Mouse (Mus musculus): ENCODE measurements around the gene Sirt2. TPM values are rescaled to one million over a fixed set of nuclear protein-coding genes. Genes with fewer than 3 reads are reported as not detected.

Gene Sirt2
- total and polyA plus RNA-seq, 2 experiments from 2014 or later, result 95.5 to 147 TPM

GRCm38 (mm10) chr7:28739829-28740228 is 26.7 kb upstream of the Sirt2 start:
- TF ChIP-seq CTCF (IDR thresholded peaks at IDR 0.05; ENCODE audit: low read depth), result no peak

GRCm38 (mm10) chr7:28740949-28741348 is 25.6 kb upstream of the Sirt2 start:
- Histone ChIP-seq H3K9ac (replicated peaks; ENCODE audit: low read length) (peak overlapping the region; percentile 60), H3K27ac (peak overlapping the region; percentile 79; the same call in 1 of the 2 replicates), H3K27me3 (ENCODE audit: insufficient read depth, low read length) (no peaks in the 10 kb centered on the region), H3K4me1 (ENCODE audit: insufficient read depth, low read length) (peaks cover 9% of the 10 kb centered on the region; the same call in 1 of the 2 replicates), H3K4me3 (ENCODE audit: low read length) (peak overlapping the region; percentile 71), H3K36me3 (ENCODE audit: insufficient read depth, low read length) (0 out of 2 replicates have a peak, but pooled peaks cover 2% of the 10 kb centered on the region), H3K9me3 (ENCODE audit: low read length) (no peaks in the 10 kb centered on the region), H3K4me2 (ENCODE audit: low read depth, low read length) (peak overlapping the region; percentile 69)
- TF ChIP-seq CTCF (IDR thresholded peaks at IDR 0.05; ENCODE audit: low read depth), result 0 out of 2 replicates have a peak, but pooled peaks have one; percentile 25
- DNase-seq (ENCODE audit: low spot score) (no peak), ATAC-seq (no peak)
- WGBS, result 41% methylated on average over 9 of the region's 9 CpGs

More at GRCm38 (mm10) chr7:28739829-28740228, 26.7 kb upstream of the Sirt2 start:
- Histone ChIP-seq H3K27ac (no peak overlapping the region), H3K9ac (replicated peaks; ENCODE audit: low read length) (no peak overlapping the region), H3K27me3 (ENCODE audit: insufficient read depth, low read length) (no peaks in the 10 kb centered on the region), H3K9me3 (ENCODE audit: low read length) (no peaks in the 10 kb centered on the region), H3K36me3 (ENCODE audit: insufficient read depth, low read length) (no peaks in the 10 kb centered on the region), H3K4me2 (ENCODE audit: low read depth, low read length) (no peak overlapping the region), H3K4me3 (ENCODE audit: low read length) (no peak overlapping the region), H3K4me1 (ENCODE audit: insufficient read depth, low read length) (peaks cover 9% of the 10 kb centered on the region; the same call in 1 of the 2 replicates)
- DNase-seq (ENCODE audit: low spot score) (no peak), ATAC-seq (no peak)
- WGBS, result 95% methylated on average over 21 of the region's 21 CpGs

GRCm38 (mm10) chr7:28741368-28741708 is 25.2 kb upstream of the Sirt2 start:
- H3K9ac ChIP-seq (replicated peaks; ENCODE audit: low read length), result peak overlapping the region; percentile 60
- DNase-seq (ENCODE audit: low spot score), result no peak
- under 1% methylated on average over 13 of the region's 13 CpGs for WGBS

GRCm38 (mm10) chr7:28741709-28742438 is 24.7 kb upstream of the Sirt2 start, which contains the start of the genes Mrps12 and Sars2:
Mrps12 (minus strand) TSS chr7:28741820.
Sars2 (plus strand) TSS chr7:28741992.
- Histone ChIP-seq H3K9me3 (ENCODE audit: low read length) (no peaks in the 10 kb centered on the region), H3K4me1 (ENCODE audit: insufficient read depth, low read length) (peaks cover 9% of the 10 kb centered on the region; the same call in 1 of the 2 replicates), H3K9ac (replicated peaks; ENCODE audit: low read length) (peak within 1 kb of the TSS; percentile 60), H3K36me3 (ENCODE audit: insufficient read depth, low read length) (0 out of 2 replicates have a peak, but pooled peaks cover 5% of the 10 kb centered on the region), H3K4me3 (ENCODE audit: low read length) (peak within 1 kb of the TSS; percentile 71), H3K27me3 (ENCODE audit: insufficient read depth, low read length) (no peaks in the 10 kb centered on the region), H3K4me2 (ENCODE audit: low read depth, low read length) (peak within 1 kb of the TSS; percentile 69), H3K27ac (peak within 1 kb of the TSS; percentile 87)
- ATAC-seq (peak; percentile 99), DNase-seq (ENCODE audit: low spot score) (peak; percentile 98)
- 0% methylated on average over 39 of the region's 39 CpGs for whole genome bisulfite sequencing
- TF ChIP-seq CTCF (IDR thresholded peaks at IDR 0.05; ENCODE audit: low read depth), result peak; percentile 93

More at GRCm38 (mm10) chr7:28741368-28741708, 25.2 kb upstream of the Sirt2 start:
- Histone ChIP-seq H3K27ac (peak overlapping the region; percentile 79), H3K4me2 (ENCODE audit: low read depth, low read length) (peak overlapping the region; percentile 69), H3K4me1 (ENCODE audit: insufficient read depth, low read length) (peaks cover 9% of the 10 kb centered on the region; the same call in 1 of the 2 replicates), H3K4me3 (ENCODE audit: low read length) (peak overlapping the region; percentile 71), H3K9me3 (ENCODE audit: low read length) (no peaks in the 10 kb centered on the region), H3K36me3 (ENCODE audit: insufficient read depth, low read length) (0 out of 2 replicates have a peak, but pooled peaks cover 5% of the 10 kb centered on the region), H3K27me3 (ENCODE audit: insufficient read depth, low read length) (no peaks in the 10 kb centered on the region)
- ATAC-seq, result no peak; the same call in 1 of the 2 replicates
- TF ChIP-seq CTCF (IDR thresholded peaks at IDR 0.05; ENCODE audit: low read depth), result no peak

GRCm38 (mm10) chr7:28749935-28750334 is 16.6 kb upstream of the Sirt2 start:
- TF ChIP-seq CTCF (IDR thresholded peaks at IDR 0.05; ENCODE audit: low read depth), result no peak
- H3K9ac ChIP-seq (replicated peaks; ENCODE audit: low read length), result no peak overlapping the region
- no peak overlapping the region for H3K4me3 ChIP-seq (ENCODE audit: low read length)
- no peak for DNase-seq (ENCODE audit: low spot score)
- no peak overlapping the region for H3K4me2 ChIP-seq (ENCODE audit: low read depth, low read length)
- H3K4me1 ChIP-seq (ENCODE audit: insufficient read depth, low read length), result no peaks in the 10 kb centered on the region
- H3K27ac ChIP-seq, result no peak overlapping the region
- ATAC-seq, result peak; percentile 54; the same call in 1 of the 2 replicates
- H3K9me3 ChIP-seq (ENCODE audit: low read length), result no peaks in the 10 kb centered on the region
- 95% methylated on average over 7 of the region's 7 CpGs for WGBS
- 0 out of 2 replicates have a peak, but pooled peaks cover 5% of the 10 kb centered on the region for H3K36me3 ChIP-seq (ENCODE audit: insufficient read depth, low read length)
- H3K27me3 ChIP-seq (ENCODE audit: insufficient read depth, low read length), result no peaks in the 10 kb centered on the region

- no peak for DNase-seq (ENCODE audit: low spot score)
- Histone ChIP-seq H3K4me1 (ENCODE audit: insufficient read depth, low read length) (no peaks in the 10 kb centered on the region), H3K27ac (no peak within 1 kb of the TSS), H3K27me3 (ENCODE audit: insufficient read depth, low read length) (0 out of 2 replicates have a peak, but pooled peaks cover 4% of the 10 kb centered on the region), H3K4me2 (ENCODE audit: low read depth, low read length) (peak within 1 kb of the TSS; percentile 48), H3K9me3 (ENCODE audit: low read length) (no peaks in the 10 kb centered on the region), H3K4me3 (ENCODE audit: low read length) (peak within 1 kb of the TSS; percentile 12; the same call in 1 of the 2 replicates), H3K9ac (replicated peaks; ENCODE audit: low read length) (peak within 1 kb of the TSS; percentile 15; the same call in 1 of the 2 replicates), H3K36me3 (ENCODE audit: insufficient read depth, low read length) (peaks cover 13% of the 10 kb centered on the region)
- peak; percentile 51; the same call in 1 of the 2 replicates for ATAC-seq
- 5% methylated on average over 15 of the region's 17 CpGs for WGBS
- no peak for TF ChIP-seq CTCF (IDR thresholded peaks at IDR 0.05; ENCODE audit: low read depth)
Measured at GRCm38 (mm10) chr7:28756079-28756478, 10.5 kb upstream of the Sirt2 start, which contains the start of gene Ccer2. Ccer2 (plus strand) TSS chr7:28756174.

Data from hindbrain, postnatal 0 days (tissue).